Mouse (Mus musculus): Measurements from ENCODE around the gene Mns1.
"Not testable (repeated sequence)": the region's sequence is repeated elsewhere in the genome, so short reads cannot be mapped to it uniquely, and the experiment has no call there.

Gene Mns1

DNA sequence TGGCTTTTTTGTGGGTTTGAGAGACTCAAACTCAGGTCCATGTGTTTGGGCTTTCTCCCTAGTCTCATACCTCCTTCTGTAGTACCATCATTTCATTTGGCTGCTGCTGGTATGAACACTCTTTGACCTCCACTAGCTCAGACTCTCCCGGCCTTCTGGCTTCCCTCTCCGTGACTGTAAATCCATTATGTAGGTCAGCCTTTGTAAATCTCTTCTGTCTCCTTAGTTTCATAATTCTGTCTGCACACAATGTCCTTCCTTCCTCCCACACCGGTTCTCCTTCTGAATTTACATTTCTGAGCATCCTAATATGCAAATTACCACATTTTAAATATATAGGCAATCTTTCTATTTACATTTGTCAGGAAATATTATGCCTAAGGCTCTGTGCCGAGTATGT is 9.9 kb upstream of the Mns1 start:
- no peak for DNase-seq

DNA sequence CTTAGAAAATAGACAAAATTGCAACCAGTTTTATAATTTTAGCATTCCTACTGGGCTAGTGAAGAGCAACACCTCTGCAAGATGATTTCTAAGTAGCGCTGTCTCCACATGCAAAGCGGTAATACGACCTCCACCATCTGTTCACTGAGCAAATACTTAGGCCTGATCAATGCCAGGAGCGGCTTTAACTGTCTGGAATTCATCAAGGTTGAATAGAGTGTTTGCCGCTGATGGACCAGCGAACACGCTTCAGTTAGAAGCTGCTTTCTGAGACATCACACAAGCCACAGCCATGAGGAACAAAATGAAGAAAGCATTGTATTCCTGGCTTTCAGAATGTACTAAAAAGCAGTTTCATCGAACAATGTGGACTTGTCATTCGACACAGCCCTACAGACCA is 2.9 kb upstream of the Mns1 start:
- no peak for DNase-seq

DNA sequence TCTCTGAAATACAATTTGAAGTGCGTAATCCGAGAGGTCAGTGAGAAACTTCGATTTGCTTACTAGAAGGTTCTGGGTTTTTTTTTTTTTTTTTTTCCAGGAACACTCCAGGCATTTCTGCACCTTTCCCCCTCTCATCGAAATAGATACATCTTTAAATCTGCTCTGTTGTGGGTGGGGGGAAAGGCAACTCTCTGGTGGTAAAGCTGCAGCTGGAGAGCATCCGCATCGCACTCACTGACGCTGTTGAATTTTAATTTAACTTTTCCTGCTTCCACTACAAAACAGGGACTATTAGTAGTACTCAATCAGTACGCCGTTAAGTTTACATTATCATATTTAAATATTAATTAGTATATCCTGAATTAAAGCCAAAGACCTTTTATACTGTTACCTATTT is 938 bp downstream of the Mns1 start:
- DNase-seq, result no peak

DNA sequence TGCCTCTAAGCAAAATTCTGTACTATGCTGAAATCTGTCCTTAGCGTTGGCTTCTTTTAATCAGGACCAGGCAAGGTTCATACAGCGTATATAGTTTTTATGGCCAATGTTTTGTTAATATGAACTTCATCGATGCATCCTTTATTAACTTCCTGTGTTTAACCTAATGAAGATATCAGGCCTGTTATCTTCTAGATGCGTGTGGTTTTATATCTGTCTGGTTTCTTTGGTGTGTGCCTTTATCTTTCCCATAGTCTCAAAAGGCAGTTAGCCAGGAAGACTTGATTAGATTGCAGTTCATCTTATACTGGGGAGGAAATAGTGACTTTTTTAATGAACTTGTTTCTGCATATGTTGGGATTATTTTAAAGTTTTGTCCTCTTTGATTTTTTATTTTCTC is 2.5 kb downstream of the Mns1 start:
- DNase-seq, result no peak

DNA sequence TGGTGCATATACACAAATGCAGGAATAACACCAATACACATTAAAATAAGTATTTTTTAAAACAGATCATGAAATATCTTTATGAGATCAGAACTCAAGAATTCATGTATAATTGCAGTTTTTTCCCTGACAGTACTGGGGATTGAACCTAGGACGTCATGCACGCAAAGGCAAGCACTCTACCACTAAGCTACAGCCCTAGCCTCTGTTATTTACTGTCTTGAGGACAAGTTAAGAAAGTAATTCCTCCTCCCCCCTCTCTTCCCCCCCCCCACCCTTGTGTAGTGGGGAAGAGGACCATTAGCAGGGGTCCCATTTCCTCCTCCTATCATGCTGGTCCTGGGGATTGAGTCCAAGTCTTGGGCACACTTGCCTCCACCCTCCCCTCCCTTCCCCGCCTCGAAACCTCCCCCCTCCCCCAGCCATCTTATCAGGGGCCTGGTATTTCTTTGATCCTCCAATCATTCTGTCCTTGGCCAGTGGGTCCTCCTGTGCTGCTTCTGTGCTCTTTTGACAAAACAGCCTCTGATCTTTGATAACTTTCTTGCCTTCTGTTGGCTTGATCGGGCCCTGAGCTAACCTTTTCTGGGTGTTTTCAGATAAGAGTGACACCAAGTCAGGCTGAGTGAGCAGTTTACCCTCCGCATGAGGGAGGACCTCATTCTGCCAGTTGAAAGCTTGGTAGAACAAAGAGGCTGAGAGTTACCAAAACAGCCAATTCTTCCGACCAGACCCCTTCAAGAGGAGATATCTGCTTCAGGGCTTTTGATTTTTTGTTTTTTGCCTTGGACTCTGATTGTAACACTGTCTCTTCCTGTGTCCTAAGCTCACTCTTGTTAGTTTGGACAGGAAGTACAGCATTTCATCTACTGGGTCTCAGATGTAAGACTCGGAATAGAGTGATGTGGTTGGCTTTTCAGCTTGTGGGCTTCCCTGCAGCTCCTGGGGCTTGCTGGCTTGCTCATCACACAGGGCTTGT is 3.4 kb downstream of the Mns1 start:
- DNase-seq, result no peak

DNA sequence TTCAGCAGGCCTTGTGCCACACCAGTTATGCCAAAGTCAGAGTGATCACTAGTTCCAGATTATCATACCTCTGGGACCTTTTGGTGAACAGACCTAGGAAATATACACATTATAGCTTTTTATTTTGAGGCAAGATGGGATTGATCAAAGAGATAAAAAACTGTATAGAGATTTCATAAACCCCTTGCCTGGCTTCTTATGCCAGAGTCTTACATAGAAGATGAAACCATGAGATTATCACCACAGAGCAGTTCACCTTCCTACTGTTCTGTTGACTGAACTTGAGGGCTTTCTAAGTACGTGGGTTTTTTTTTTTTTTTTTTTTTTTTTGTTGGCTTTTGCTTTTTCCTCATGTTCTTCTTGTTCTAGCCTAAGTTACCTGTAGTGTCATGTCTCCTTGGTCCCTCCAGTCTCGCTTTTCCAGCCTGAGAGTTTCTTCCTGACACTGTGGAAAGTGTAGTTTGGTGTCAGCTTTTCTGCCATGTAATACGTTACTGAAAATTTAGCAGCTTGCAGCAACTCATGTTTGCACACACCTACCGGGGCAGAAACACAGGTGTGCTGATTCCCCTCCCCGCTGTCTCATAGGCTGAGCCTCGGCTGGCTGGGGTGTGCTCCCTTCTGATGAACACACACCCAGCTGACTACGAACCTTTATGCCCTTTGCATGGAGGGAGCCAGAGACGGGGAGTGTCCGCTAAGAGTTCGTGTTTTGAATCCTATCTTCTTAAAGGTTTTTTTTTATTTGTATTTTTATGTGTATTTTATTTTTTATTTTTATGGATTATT is 4.3 kb downstream of the Mns1 start:
- DNase-seq, result no peak

DNA sequence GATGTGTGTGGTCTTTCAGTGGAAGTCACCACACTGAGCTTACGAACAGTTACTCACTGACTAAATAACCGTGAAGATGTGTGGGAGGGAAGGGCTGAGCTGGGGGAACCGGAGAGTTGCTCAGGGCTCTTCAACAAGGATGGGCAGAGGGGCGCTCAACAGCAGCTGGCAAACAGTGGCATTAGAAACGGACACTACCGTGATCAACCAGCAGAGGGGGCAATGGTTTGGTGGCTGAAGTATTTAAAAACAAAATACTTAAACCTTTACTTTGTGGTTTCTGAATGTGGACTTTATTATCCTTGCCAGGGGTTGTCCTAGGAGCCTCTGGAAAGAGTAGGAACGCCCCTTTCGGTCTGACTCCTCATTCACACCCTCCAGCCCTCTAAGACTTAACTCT is 10.2 kb downstream of the Mns1 start:
- DNase-seq, result peak; percentile 13 to 64

DNA sequence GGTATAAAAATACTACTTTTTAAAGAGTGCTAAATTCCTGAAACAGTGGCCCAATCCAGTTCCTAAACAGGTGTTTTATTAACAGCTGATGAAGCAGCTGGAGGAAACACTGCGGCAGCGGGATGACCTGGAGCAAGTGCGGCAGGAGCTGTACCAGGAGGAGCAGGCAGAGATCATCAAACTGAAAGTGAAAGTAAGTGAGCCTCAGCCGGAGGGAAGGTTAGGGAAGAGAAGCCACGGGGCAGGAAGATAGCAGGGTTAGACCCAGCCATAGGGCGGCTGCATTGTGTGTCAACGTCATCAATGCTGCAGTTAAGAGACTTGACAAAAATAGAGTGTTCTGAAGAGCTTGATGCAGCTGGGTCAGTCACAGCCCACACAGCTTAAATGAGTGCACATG is 11.6 kb downstream of the Mns1 start:
- DNase-seq, result peak; percentile 10 to 22

DNA sequence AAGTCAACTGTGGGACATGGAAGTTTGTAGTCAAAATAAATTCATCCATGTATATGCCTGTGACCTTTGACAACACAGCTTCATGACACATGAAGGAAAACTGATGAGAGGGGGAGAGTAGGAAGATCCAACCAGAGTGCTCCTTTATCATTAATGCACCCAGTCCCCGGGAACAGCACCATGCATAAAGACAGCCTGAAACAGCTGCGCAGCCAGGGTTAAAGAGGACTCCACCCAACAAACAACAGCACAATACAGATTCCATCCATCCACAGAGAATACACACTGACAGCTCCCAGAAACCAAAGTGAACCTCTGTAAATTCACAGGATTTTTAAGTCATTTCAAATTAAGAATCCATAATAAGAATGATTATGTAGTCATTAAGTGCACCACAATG is 12.0 kb downstream of the Mns1 start:
- DNase-seq, result no peak

DNA sequence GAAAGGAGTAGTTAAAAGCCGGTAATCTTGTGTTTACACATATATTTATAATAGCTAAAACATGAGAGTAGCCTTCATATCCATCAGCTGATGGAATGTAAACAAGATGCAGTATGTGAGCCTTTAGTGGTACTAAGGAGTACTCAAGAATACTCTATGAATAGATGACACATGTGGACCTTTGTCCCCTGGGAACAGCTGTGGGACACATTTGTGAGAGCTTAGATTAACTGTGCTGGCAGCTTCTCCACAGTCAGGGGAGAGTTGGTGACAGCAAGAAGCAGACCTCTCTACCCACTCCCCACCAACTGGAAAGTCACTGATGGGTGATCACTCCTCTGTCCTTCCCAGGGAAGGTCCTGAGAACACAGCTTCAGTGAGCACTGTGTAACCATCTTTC is 12.6 kb downstream of the Mns1 start:
- DNase-seq, result no peak

DNA sequence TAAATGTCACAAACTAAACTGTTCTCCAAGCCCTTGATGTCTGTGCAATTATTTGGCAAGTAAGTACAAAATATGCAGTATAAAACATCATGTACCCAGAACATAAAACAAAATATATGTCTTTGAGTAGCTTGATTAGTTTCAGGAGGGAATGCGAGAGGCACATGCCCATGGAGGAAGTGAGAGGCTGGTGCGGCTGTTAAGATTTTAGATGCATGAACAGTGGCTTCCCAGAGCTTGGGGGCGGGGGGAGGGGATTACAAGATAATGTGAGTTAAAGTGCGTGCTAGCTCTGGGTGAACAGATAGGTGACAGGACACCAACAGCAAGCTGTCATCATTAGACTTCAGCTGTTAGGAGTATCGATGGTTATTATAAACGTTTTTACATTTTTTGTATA is 13.3 kb downstream of the Mns1 start:
- DNase-seq, result no peak

DNA sequence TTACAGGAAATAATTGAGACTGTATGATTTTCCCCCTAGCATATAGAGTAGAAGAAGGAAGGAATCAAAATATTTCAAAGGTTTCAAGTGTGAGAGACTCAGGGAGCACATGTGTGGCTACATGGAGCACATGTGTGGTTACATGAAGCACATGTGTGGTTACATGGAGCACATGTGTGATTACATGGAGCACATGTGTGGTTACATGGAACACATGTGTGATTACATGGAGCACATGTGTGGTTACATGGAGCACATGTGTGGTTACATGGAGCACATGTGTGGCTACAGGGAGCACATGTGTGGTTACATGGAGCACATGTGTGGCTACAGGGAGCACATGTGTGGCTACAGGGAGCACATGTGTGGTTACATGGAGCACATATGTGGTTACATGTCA is 16.5 kb downstream of the Mns1 start:
- not testable (repeated sequence) for DNase-seq

DNA sequence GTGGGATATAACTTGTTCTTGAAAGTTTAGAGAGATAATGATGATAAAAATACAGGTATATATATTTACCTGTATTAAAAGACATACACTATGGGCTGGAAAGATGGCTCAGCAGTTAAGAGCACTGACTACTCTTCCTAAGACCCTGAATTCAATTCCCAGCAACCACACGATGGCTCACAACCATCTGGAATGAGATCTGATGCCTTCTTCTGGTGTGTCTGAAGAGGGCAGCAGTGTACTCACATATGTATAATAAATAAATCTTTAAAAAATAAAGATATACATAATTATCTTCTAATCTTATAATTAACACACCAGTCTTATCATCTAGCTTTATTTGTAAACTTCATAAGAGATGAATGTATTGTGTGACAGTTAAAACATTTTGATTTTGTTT is 18.6 kb downstream of the Mns1 start:
- DNase-seq, result no peak

DNA sequence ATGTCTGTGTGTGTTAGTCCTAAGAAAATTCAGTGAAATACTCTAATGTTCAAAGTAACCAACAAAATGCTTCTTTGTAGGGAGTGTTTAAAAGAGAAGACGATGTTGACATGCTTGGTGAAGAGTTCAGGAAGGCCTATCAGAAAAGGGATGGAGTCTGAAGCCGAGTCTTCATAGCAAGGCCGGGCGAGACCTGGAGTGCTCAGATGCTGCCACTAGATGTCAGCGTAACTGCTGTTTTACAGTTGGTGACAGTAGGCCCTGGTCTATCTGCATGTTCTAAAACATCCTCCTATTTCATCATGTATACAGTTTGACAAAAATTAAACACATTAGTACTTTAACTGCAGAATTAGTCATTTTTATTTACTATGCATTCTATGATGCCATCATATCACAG is 20.4 kb downstream of the Mns1 start:
- DNase-seq, result peak; percentile 14 to 73

DNA sequence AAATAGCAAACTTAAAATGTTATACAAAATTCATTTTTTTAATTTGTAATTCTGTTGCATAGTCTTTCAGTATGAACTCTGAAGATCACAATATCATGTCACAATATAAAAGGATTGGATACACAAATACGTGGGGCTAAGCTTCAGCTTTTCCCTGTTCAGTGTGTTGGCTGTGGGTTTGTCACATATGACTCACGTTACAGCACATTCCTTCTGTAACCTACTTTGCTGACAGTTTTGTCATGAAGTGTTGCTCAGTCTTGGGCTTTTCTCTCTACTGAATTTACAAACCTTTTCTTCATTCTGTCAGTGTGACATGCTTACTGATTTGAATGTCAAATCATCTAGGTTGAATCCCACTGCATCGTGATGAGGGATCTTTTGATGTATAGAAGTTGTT is 21.9 kb downstream of the Mns1 start:
- DNase-seq, result no peak

DNA sequence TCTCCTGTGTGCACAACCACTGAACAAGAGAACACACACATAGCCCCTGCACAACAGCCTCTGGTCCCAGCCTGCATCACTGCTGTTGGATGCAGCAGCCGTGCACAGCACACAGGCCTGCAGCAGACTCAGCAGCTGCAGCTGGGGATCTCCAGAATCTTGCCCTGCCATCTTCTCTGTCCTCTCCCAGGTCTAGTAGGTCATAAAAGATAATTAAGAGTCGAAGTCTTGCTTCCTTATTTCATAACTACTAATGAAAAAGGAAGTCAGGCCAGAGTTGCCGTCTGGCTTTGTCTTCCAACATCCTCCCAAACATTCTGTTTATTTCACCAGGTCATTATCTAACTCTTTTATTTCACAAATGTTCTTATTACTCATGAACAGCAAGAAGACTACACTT is 23.0 kb downstream of the Mns1 start:
- no peak for DNase-seq

DNA sequence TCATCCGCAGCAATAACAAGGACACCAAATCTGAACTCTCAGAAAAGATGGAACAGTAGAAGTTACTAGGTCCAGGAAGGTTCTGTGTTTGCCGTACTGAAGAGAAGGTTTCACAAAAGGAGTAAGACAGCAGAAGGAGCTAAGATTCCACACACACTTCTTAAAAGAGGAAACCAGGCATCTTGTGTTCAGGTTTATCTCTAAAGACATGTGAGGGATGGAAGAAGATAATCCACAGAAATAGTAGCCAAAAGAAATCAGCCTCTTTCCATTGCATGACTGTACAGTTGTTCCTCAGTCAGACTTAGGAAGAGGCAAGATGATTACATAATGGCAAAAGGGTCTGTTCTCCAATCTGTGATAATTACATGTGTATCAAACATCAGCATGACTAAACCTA is 24.6 kb downstream of the Mns1 start:
- no peak for DNase-seq

DNA sequence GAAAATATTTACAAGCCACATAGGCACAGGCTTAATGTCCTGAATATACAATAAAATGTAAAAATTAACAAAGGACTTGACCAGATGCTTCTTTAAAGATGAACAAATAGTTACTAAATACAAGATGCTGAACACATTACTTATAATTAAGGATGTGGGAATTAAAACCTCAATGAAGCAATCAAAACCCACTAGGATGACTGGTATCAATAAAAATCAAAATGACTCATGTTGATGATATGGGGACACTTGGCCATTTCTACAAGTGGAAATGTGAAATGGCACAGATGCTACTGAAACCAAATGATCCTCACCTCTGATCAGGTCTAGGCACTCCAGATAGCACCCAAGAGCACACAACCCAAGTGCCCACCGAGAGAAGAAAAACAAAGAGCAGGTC is 27.0 kb downstream of the Mns1 start:
- no peak for DNase-seq

DNA sequence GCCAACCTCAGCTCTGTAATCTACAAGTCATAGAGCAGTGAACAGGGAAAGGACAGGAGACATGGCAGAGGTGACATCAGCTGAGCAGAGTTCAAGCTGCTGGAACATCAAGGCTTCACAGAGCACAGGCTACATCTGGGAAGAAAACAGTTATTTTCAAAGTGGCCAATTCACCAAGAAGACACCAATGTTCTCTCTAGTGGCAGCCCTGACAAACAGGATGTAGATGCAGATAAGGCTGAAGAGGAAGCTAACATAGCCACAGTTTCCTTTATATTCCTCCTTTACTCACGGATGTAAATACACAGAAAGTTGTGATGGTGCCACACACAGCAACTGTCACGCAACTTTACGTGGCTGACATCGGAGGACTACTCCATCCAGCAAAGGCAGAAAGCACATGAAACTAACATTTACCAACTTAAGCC is 28.0 kb downstream of the Mns1 start:
- no peak for DNase-seq

DNA sequence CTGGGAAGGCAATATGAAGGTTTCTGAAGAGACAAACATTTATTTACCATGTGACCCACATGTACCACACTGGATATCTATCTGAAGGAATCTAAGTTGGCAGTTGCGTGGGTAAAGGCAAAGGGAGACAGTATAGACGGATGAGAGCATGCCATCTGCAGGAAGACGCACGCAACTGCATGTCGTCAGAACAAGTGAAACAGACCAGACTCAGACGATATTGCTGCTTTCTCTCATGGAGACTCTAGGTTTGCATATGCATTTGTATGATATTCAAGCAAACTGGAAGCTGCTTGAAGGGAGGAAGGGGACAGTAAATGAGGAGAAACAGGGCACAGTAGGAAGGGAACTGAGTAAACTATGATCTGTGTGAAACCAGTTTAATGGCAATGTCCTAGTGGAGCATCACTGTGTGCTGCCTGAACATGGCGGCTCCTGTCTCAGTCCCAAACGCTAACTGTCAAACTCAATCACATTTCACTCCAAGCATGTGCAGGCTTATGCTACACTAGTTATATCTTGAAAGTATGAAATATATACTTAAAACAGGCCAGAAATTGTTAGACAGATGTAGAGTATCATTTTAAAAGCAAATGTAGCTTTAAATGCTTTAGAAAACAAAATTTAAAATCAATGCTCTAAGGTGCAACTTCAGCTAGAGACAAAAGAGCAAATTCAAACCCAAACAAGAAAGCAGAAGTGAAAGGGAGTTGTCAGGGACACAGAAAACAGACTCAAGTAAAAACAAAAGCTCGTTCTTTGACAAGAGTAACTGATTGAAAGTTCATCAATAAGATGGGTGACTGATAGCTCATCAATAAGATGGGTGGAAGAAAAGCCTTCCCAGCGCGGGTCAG is 30.0 kb downstream of the Mns1 start:
- DNase-seq, result peak in 1 of 2 experiments; percentile 9

DNA sequence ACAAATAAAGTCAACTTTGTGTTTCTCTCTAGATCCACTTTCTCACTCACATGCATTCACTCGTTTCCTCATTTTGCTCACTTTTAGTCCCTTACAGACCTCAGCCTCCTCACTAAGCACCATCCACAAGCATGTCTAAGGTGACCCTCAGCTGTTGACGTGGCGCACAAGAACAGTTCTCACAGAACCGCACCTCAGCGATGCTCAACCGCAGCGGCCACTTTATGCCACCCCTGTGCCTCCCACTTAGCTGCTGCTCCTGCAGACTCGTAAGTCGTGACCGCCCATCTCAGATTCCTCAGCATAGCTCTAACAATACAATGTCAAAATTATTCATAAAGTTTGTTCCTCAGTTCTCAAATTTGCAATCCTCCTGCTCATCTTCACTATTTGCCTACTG is 30.8 kb downstream of the Mns1 start:
- DNase-seq, result no peak

DNA sequence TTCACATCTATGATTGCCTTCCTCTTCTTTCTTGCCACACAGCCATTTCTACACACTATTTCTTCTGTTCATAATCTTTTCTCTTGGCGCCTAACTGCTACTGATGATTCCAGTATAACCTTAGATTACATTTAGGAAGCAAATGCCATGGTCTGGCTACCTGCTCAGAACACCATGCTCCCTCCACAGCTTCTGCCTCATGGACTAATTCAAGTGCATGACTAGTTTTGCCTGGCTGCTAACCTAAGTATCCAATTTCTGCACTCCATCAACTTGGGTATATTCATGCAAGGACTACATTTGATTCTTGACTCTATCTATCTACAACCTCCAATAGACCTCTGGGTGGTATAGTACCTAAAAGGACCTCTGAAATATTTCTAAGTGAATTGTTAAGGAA is 32.0 kb downstream of the Mns1 start:
- no peak for DNase-seq

DNA sequence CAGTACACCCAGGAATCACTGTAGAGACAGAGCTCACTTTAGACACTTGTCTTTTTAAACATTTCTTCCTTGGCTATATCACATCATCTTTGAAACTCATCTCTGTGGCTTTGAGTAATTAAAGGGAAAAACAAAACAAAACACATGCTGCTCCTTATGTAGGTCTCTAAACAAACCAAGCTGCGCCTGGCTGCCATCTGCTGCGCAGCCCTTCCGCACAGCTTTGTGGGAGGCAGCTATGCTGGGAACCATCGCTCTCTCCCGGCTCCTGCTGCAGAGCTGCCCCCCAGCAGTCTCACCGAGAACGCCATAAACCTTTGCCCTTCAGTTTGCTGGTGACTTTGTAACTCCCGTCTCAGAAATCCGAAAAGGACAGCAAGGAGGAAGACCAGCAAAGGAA is 37.7 kb downstream of the Mns1 start:
- DNase-seq, result no peak
